Mouse (Mus musculus) kidney, adult 2 months (tissue): ENCODE measurements around the gene Meis2.

Experiments
- CTCF ChIP-seq: fragments of 200-500 bp; conservative IDR thresholded peaks from 2 replicates; pipeline ENCODE4 v1.5.1; 2011; ENCODE audit warnings: low read depth, mild to moderate bottlenecking, control low read depth, low read length, moderate library complexity, mixed read lengths; ENCODE audit not compliant: insufficient read depth, insufficient read length
- POLR2A ChIP-seq: fragments of 200-500 bp; IDR thresholded peaks from one replicate; pipeline ENCODE4 v1.6.1; 2011; ENCODE audit warnings: low read depth, low read length, control low read depth

GRCm38 (mm10) chr2:116045048-116045447, 20.6 kb downstream of the Meis2 start:
- TF ChIP-seq POLR2A (no peak), CTCF (no peak)
